In genomic region chrX:94177715-94178340, GRCm38 (mm10) we compare ENCODE assay signal across 8 mouse cellular contexts. TPM values are rescaled to one million over a fixed set of nuclear protein-coding genes. Genes with fewer than 3 reads are reported as not detected.
DNase-seq lines count a peak whose midpoint lies in the region; ATAC-seq lines count a peak whose summit lies in the region.

No protein-coding gene starts in this region.

- peak; percentile 92 for DNase-seq in adipocyte (ENCODE audit: low spot score)
- peak; percentile 93 for DNase-seq in embryo, embryonic 10 days (ENCODE audit: low spot score)
- peak; percentile 74 for DNase-seq in gastrocnemius, postnatal 10 days
- DNase-seq in left cerebral cortex, postnatal 10 days (ENCODE audit: extremely low spot score in 1 of 2, low spot score in 2 of 2) = peak; percentile 93 to 94
- peak; percentile 93 for DNase-seq in right cerebral cortex, postnatal 25 days
- DNase-seq in urinary bladder, postnatal 4 days (ENCODE audit: low spot score in 2 of 2) = peak; percentile 83 to 94

- peak; percentile 98 for ATAC-seq in inflammation-experienced regulatory T-cells, adult 6 months
- ATAC-seq in megakaryocyte-erythroid progenitor cell, adult 5-6 weeks (replicated peaks; ENCODE audit: low FRiP score, low TSS enrichment, poor library complexity, severe bottlenecking) = peak; percentile 100

- intact Hi-C loops in left cerebral cortex, postnatal 10 days (cut with DNase I) = loop anchor here (5.0 kb wide), 1 partner anchor 56 kb away; the partner anchor contains the start of gene Zfx

RNA-seq across cellular contexts. Expression of gene Eif2s3x, which starts 34.8 kb away (rescaled TPM):
- total RNA-seq in gastrocnemius, postnatal 10 days (2021) = 100 to 1,000 TPM in 1 of 2 experiments, 10 to 100 TPM in 1; 94.5 to 142 TPM
- polyA plus RNA-seq in inflammation-experienced regulatory T-cells, adult 6 months (2017; shearing (Covaris generic)) = 10 to 100 TPM; 69.5 to 76.6 (median 69.9) TPM
- 100 to 1,000 TPM; 125 to 185 TPM for total RNA-seq in left cerebral cortex, postnatal 10 days (2021)
- 188 and 191 TPM in 2 replicates for total RNA-seq in megakaryocyte-erythroid progenitor cell, adult 5-6 weeks (2014; fragmentation: Nextera tagmentation)
- 261 and 281 TPM in 2 replicates for total RNA-seq in megakaryocyte-erythroid progenitor cell, adult 5-6 weeks (2017)

RNA-seq across cellular contexts. Expression of gene Zfx, which starts 54.3 kb away (rescaled TPM):
- 10 to 100 TPM; 25.5 to 27.3 TPM for total RNA-seq in gastrocnemius, postnatal 10 days (2021)
- 10 to 100 TPM; 28.7 to 48.4 (median 41.8) TPM for polyA plus RNA-seq in inflammation-experienced regulatory T-cells, adult 6 months (2017; shearing (Covaris generic))
- total RNA-seq in left cerebral cortex, postnatal 10 days (2021) = 10 to 100 TPM; 25.3 to 25.5 TPM
- total RNA-seq in megakaryocyte-erythroid progenitor cell, adult 5-6 weeks (2014; fragmentation: Nextera tagmentation) = 24.7 and 40.3 TPM in 2 replicates
- 28.9 and 36.6 TPM in 2 replicates for total RNA-seq in megakaryocyte-erythroid progenitor cell, adult 5-6 weeks (2017)

RNA-seq across cellular contexts. Expression of gene Klhl15, which starts 56.6 kb away (rescaled TPM):
- total RNA-seq in gastrocnemius, postnatal 10 days (2021) = 10 to 100 TPM in 1 of 2 experiments, 1 to 10 TPM in 1; 4.6 to 11.1 TPM
- polyA plus RNA-seq in inflammation-experienced regulatory T-cells, adult 6 months (2017; shearing (Covaris generic)) = 10 to 100 TPM in 1 of 3 experiments, 1 to 10 TPM in 2; 6.9 to 12.5 (median 9.7) TPM
- 10 to 100 TPM; 21.5 to 22.8 TPM for total RNA-seq in left cerebral cortex, postnatal 10 days (2021)
- total RNA-seq in megakaryocyte-erythroid progenitor cell, adult 5-6 weeks (2014; fragmentation: Nextera tagmentation) = 8.7 and 11.3 TPM in 2 replicates
- 10.1 and 12.6 TPM in 2 replicates for total RNA-seq in megakaryocyte-erythroid progenitor cell, adult 5-6 weeks (2017)

Comparison
In these comparisons a context has a peak if more than half of its experiments do, and no peak if none do; other contexts are left out.
1. Peak in every context shown above with its lines: DNase-seq and ATAC-seq.